Mouse (Mus musculus) myocyte (in vitro differentiated cells): ENCODE measurements around the gene AC124108.1. TPM values are rescaled to one million over a fixed set of nuclear protein-coding genes. Genes with fewer than 3 reads are reported as not detected.

Source experiments
- H3K27me3 ChIP-seq: one replicate; pipeline ENCODE4 v1.6.1; 2011; ENCODE audit not compliant: control insufficient read depth, insufficient read depth, insufficient read length
- H3K36me3 ChIP-seq: one replicate; pipeline ENCODE4 v1.6.1; 2011; ENCODE audit not compliant: control insufficient read depth, insufficient read depth
- H3K4me2 ChIP-seq: one replicate; pipeline ENCODE4 v1.6.1; 2011; ENCODE audit warnings: low read depth, control low read depth
- H3K4me3 ChIP-seq: one replicate; pipeline ENCODE4 v1.5.1; 2011; ENCODE audit warnings: mild to moderate bottlenecking, control low read depth, moderate library complexity
- H3K79me2 ChIP-seq: one replicate; pipeline ENCODE4 v1.6.1; 2011; ENCODE audit not compliant: control insufficient read depth, insufficient read depth
- H3ac ChIP-seq: one replicate; pipeline ENCODE4 v1.6.1; 2011; ENCODE audit not compliant: control insufficient read depth, insufficient read length
- CEBPB ChIP-seq: IDR thresholded peaks from 2 replicates; pipeline ENCODE4 v1.6.1; 2011; ENCODE audit warnings: mild to moderate bottlenecking, moderate library complexity; ENCODE audit not compliant: poor library complexity, insufficient read depth, severe bottlenecking
- E2F4 ChIP-seq: IDR thresholded peaks from one replicate; pipeline ENCODE4 v1.6.1; 2011; ENCODE audit warnings: mild to moderate bottlenecking, control low read depth, moderate library complexity; ENCODE audit not compliant: insufficient read depth
- MAX ChIP-seq: IDR thresholded peaks from one replicate; pipeline ENCODE4 v1.6.1; 2011; ENCODE audit warnings: low read depth, mild to moderate bottlenecking, control low read depth
- MYOD1 ChIP-seq, 3 experiments: IDR thresholded peaks; one replicate each; pipeline ENCODE4 v1.6.1; 2011; ENCODE audit warnings: control low read depth in 2 of 3, low read depth in 2 of 3, mild to moderate bottlenecking in 2 of 3, moderate library complexity in 1 of 3; ENCODE audit not compliant: insufficient read length in 2 of 3, control insufficient read depth in 1 of 3
- MYOG ChIP-seq, 3 experiments: IDR thresholded peaks; one replicate each; pipeline ENCODE4 v1.6.1; 2011; ENCODE audit warnings: control low read depth in 2 of 3, low read depth in 2 of 3, mild to moderate bottlenecking in 2 of 3; ENCODE audit not compliant: insufficient read length in 2 of 3, control insufficient read depth in 1 of 3, insufficient read depth in 1 of 3
- POLR2A ChIP-seq: IDR thresholded peaks from one replicate; pipeline ENCODE4 v1.6.1; 2011; ENCODE audit warnings: low read depth, mild to moderate bottlenecking, control low read depth, moderate library complexity; ENCODE audit not compliant: insufficient read length
- POLR2AphosphoS2 ChIP-seq: IDR thresholded peaks from one replicate; pipeline ENCODE4 v1.6.1; 2011; ENCODE audit warnings: low read depth, control low read depth; ENCODE audit not compliant: insufficient read length
- REST ChIP-seq: IDR thresholded peaks from one replicate; pipeline ENCODE4 v1.6.1; 2011; ENCODE audit warnings: mild to moderate bottlenecking, control low read depth, moderate library complexity; ENCODE audit not compliant: insufficient read depth, insufficient read length
- SRF ChIP-seq: IDR thresholded peaks from one replicate; pipeline ENCODE4 v1.6.1; 2011; ENCODE audit warnings: low read depth; ENCODE audit not compliant: control insufficient read depth, insufficient read length
- TCF12 ChIP-seq: IDR thresholded peaks from one replicate; pipeline ENCODE4 v1.6.1; 2011; ENCODE audit warnings: mild to moderate bottlenecking, control low read depth; ENCODE audit not compliant: poor library complexity, insufficient read depth, severe bottlenecking
- TCF3 ChIP-seq: IDR thresholded peaks from one replicate; pipeline ENCODE4 v1.6.1; 2011; ENCODE audit warnings: low read depth, control low read depth; ENCODE audit not compliant: insufficient read length
- USF1 ChIP-seq: IDR thresholded peaks from one replicate; pipeline ENCODE4 v1.6.1; 2011; ENCODE audit warnings: low read depth, mild to moderate bottlenecking, control low read depth, moderate library complexity
- polyA plus RNA-seq: library from polyadenylated mRNA; unstranded; fragments of >200 nt; fragmentation: generic; extraction: Trizol; gene quantifications from one replicate; pipeline ENCODE4 v1.2.1, GENCODE M21; 2012; ENCODE audit warnings: missing spikeins

The AC124108.1 gene
- polyA plus RNA-seq, 1 experiment: 0.82 TPM

GRCm38 (mm10) chr1:132221627-132222026 lies 30.4 kb downstream of the AC124108.1 start:
- no peak for TF ChIP-seq E2F4
- TF ChIP-seq POLR2A: no peak
- no peak for TF ChIP-seq REST
- no peak for TF ChIP-seq CEBPB
- no peak for TF ChIP-seq SRF
- TF ChIP-seq POLR2AphosphoS2: no peak
- TF ChIP-seq TCF3: no peak
- TF ChIP-seq MAX: no peak
- no peak for TF ChIP-seq MYOG (IDR thresholded peaks at IDR 0.05; ENCODE audit: control insufficient read depth in 1 of 3, insufficient read depth in 1 of 3, insufficient read length in 2 of 3, low read depth in 2 of 3)
- TF ChIP-seq USF1: no peak
- no peak for TF ChIP-seq MYOD1 (IDR thresholded peaks at IDR 0.05; ENCODE audit: control insufficient read depth in 1 of 3, insufficient read length in 2 of 3, low read depth in 2 of 3)
- no peak for TF ChIP-seq TCF12
- Histone ChIP-seq H3K4me3 (no peak overlapping the region), H3K27me3 (peaks cover 13% of the 10 kb centered on the region), H3K36me3 (no peaks in the 10 kb centered on the region), H3K4me2 (no peak overlapping the region), H3ac (no peak overlapping the region), H3K79me2 (no peaks in the 10 kb centered on the region)

- TF ChIP-seq CEBPB (no peak), SRF (no peak), TCF3 (no peak), POLR2AphosphoS2 (no peak), MYOD1 (IDR thresholded peaks at IDR 0.05; ENCODE audit: control insufficient read depth in 1 of 3, insufficient read length in 2 of 3, low read depth in 2 of 3) (no peak), REST (no peak), POLR2A (no peak), USF1 (no peak), E2F4 (no peak), MYOG (IDR thresholded peaks at IDR 0.05; ENCODE audit: control insufficient read depth in 1 of 3, insufficient read depth in 1 of 3, insufficient read length in 2 of 3, low read depth in 2 of 3) (no peak), MAX (no peak), TCF12 (no peak)
- Histone ChIP-seq H3K79me2 (no peaks in the 10 kb centered on the region), H3K4me3 (no peak overlapping the region), H3K4me2 (no peak overlapping the region), H3ac (no peak overlapping the region), H3K36me3 (no peaks in the 10 kb centered on the region), H3K27me3 (peaks cover 13% of the 10 kb centered on the region)
Observed at GRCm38 (mm10) chr1:132222166-132222565, 30.9 kb downstream of the AC124108.1 start.

DNA sequence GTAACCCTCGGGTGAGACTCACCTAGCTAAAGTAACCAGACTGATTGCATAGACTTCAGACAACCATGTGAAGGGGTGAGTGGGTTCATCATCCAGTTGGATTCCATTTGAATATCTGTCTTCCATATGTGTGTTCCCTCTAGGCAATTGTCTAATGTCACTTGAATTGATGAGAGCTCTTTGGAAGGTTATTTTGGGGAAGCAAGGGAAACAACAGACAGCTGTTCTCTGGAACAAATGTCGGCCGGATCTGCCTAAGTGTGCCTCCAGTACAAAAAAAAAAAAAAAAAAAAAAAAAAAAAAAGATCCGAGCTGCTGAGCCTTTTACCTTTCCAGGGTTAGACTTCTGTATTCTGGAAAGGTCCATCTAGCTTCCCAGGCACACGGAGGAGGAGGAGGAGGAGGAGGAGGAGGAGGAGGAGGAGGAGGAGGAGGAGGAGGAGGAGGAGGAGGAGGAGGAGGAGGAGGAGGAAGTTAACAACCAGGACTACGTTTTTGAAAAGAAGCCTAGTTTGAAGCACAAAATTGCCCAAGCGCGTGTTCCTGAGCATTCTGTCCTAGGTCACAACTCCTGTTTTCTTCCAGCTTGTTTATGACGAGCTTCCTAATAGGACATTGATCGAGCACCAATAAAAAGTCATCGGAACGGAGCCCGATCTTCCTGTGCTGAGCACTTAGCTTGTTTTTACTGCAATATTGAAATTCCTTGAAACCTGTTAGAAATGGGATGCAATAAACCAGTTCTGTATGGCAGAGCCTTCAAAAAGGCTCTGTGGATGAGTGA lies 35.2 kb downstream of the AC124108.1 start:
- H3K4me2 ChIP-seq: peak overlapping the region; percentile 9
- TF ChIP-seq MYOG (IDR thresholded peaks at IDR 0.05; ENCODE audit: control insufficient read depth in 1 of 3, insufficient read depth in 1 of 3, insufficient read length in 2 of 3, low read depth in 2 of 3): peak in 1 of 3 experiments; percentile 53
- no peak for TF ChIP-seq POLR2AphosphoS2
- no peak for TF ChIP-seq REST
- no peak overlapping the region for H3ac ChIP-seq
- no peaks in the 10 kb centered on the region for H3K79me2 ChIP-seq
- no peaks in the 10 kb centered on the region for H3K36me3 ChIP-seq
- H3K27me3 ChIP-seq: peaks cover 2% of the 10 kb centered on the region
- H3K4me3 ChIP-seq: no peak overlapping the region

- no peaks in the 10 kb centered on the region for H3K27me3 ChIP-seq
- no peaks in the 10 kb centered on the region for H3K36me3 ChIP-seq
- TF ChIP-seq E2F4: no peak
- TF ChIP-seq MYOG (IDR thresholded peaks at IDR 0.05; ENCODE audit: control insufficient read depth in 1 of 3, insufficient read depth in 1 of 3, insufficient read length in 2 of 3, low read depth in 2 of 3): no peak
- no peak for TF ChIP-seq MYOD1 (IDR thresholded peaks at IDR 0.05; ENCODE audit: control insufficient read depth in 1 of 3, insufficient read length in 2 of 3, low read depth in 2 of 3)
- TF ChIP-seq TCF12: no peak
- no peak for TF ChIP-seq POLR2AphosphoS2
- H3K4me2 ChIP-seq: no peak within 1 kb of the TSS
- no peak within 1 kb of the TSS for H3K4me3 ChIP-seq
- no peak within 1 kb of the TSS for H3ac ChIP-seq
- no peaks in the 10 kb centered on the region for H3K79me2 ChIP-seq
Observed at GRCm38 (mm10) chr1:132229667-132230066, 38.4 kb downstream of the AC124108.1 start, which contains the start of gene Gm10188. Gm10188 (minus strand) TSS chr1:132229767.
